Mouse (Mus musculus): ENCODE results near the gene Ccl1.

DNA sequence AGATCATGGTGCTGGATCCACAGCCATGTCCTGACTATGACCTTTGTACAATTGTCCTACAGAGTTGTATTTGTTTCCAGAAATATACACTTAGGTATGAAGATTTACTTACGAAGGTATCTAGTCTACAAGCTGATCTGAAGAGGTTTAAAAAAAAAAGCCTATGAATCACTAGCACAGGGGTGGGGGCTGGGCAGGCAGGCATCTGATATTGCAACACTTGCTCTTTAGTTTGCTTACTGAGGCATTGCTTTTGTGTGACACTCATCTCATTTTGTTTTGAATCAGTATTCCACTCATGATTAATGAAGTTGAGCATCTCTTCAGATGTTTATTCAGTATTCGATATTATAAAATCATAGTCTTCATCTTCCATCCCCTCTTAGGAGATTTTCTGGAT is 169.3 kb downstream of the Ccl1 start:
- TF ChIP-seq BHLHE40 (IDR thresholded peaks at IDR 0.05; ENCODE audit: low read depth, low read length) (no peak), CHD1 (IDR thresholded peaks at IDR 0.05; ENCODE audit: low read depth, low read length) (no peak), MYC (IDR thresholded peaks at IDR 0.05; ENCODE audit: low read depth, low read length) (no peak), HCFC1 (IDR thresholded peaks at IDR 0.05; ENCODE audit: low read depth, low read length) (no peak), POLR2A (IDR thresholded peaks at IDR 0.05; ENCODE audit: low read depth, low read length) (no peak)

All from CH12.LX (cell line).